Mouse (Mus musculus) induced T-regulatory cell, adult 2 months (primary cell): Measurements from ENCODE around the gene Cadm4.
"Not testable (repeated sequence)": the region's sequence is repeated elsewhere in the genome, so short reads cannot be mapped to it uniquely, and the experiment has no call there.

Source experiments
- DNase-seq: peaks from one replicate; pipeline ENCODE4 v3.0.0-alpha.2; 2012; ENCODE audit warnings: low read depth

Gene Cadm4

GRCm38 (mm10) chr7:24501492-24501891 is 19.7 kb downstream of the Cadm4 start:
- peak; percentile 44 for DNase-seq

DNA sequence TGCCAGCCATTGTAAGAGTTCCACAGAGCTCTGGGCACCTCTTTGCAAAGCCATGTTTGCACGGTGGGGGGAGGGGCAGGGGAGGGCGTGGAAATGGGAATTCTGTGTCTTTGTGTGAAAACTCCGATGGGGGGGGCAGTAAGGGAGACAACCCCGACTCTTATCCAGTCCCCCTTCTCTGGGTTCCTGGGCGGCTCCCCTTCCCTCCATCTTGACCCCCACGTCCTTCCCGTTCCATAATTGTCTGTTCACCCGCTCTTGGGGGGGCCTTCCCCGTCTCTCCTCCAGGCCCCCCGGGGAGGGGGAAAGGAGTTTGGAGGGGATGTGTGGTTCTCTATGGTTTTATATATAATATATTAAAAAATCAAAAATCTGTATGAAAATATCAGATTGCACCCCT is 22.2 kb downstream of the Cadm4 start:
- DNase-seq, result no peak

- no peak for DNase-seq
Measured at GRCm38 (mm10) chr7:24504868-24505267, 23.0 kb downstream of the Cadm4 start.

DNA sequence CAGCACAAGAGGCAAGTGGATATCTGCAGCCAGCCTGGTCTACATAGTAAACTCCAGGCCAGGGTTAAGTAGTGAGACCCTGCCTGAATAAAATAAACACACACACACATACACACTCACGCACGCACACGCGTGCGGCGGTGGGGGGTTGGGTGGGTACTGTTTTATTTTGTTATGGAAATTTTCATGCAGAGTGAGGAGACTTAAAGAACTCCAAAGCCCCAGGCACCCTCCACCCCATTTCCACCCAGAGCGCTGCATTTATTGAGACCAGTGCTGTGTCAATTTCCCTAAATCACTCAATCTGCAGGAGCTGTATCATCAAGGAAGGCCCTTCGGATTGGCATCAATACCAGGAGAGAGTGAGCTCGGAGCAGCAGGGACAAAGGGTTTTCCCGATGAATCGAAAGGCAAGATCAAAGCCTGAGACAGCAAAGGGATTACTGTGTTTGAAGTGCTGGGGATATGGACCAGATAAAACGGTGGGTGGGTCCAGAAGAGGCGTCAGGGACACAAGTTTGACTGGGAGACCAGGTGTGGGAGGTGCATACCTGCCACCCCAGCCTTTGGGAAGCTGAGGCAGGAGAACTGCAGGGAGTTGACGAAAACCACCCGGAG is 23.7 kb downstream of the Cadm4 start:
- DNase-seq, result no peak

DNA sequence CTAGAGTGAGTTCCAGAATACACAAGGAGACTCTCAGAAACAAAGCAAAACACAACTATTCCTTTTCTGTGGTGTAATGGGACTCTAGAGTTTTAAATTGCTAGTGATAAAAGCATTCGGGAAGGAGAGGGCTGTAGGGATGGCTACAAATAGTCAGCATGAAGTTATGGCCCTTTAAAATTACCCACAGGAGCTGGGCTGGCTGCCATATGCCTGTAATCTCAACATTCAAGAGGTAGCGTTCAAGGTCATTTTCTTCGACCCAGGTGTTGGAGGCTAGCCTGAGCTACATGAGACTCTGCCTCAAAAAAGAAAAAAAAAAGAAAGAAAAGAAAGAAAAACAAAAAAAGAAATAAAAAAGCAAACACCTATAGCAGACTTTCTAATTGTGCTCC is 24.2 kb downstream of the Cadm4 start:
- no peak for DNase-seq

DNA sequence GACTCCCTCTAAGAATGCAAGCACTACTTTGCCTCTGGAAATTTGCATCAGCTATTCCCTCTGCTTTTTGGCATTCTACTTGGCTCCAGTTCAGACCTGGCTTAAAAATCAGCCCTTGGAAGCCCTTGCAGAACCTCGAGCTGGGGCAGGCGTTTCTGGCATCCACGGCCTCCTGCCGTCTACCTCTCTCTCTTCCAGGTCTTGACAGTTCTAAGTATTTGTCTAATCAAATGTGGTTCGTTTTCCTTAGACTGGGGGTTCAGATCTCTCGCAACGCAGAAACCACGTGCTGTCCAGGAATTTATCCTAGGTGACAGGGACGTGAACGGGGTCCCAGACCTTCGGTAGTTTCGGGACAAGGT is 24.6 kb downstream of the Cadm4 start:
- no peak for DNase-seq

GRCm38 (mm10) chr7:24506838-24507725 is 25.3 kb downstream of the Cadm4 start, which contains the start of gene Zfp428:
Gene Zfp428 (plus strand): TSS chr7:24507006.
- peak; percentile 62 for DNase-seq

DNA sequence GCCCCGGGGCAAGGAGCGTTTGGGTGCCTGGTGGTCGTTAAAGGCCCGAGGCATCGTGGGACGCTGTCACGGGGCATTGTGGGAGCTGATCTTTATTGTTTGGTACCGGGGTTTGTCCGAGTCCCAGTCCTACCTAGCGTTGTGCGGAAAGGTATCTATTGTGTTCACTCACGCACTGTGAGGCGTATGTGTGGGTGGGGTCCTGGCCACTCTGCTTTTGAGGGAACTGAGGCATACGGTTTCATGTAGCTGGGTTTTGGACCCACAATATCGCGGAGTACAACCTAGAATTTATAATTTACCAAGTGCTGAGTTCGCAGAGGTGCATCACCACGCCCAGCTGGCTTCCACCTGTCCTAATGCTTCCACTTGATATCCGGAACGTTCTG is 25.9 kb downstream of the Cadm4 start:
- no peak for DNase-seq

DNA sequence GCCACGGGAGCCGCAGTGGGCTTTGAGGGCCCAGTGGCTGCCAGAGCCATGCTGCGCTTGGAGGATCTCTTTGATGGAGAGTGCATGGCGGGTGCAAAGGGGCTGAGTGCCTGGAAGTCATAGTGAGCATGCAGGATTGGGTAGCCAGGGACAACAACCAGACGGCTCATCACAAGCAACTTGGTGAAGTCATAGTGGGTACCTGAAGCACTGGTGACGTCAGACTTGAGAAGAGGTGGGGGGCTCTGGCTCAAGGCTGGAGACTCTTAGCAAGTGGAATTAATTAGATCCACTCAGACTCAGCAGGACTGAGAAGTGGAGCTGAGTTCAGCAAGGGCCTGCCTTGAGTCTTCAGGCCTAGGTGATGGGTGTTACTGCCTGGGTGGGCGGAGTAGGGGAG is 30.5 kb downstream of the Cadm4 start, which contains the start of gene AC161166.1:
Gene AC161166.1 (minus strand): TSS at position 101 of the 400 bp plus-strand sequence.
- no peak for DNase-seq

- peak; percentile 33 for DNase-seq
Measured at GRCm38 (mm10) chr7:24516319-24516718, 34.5 kb downstream of the Cadm4 start.

DNA sequence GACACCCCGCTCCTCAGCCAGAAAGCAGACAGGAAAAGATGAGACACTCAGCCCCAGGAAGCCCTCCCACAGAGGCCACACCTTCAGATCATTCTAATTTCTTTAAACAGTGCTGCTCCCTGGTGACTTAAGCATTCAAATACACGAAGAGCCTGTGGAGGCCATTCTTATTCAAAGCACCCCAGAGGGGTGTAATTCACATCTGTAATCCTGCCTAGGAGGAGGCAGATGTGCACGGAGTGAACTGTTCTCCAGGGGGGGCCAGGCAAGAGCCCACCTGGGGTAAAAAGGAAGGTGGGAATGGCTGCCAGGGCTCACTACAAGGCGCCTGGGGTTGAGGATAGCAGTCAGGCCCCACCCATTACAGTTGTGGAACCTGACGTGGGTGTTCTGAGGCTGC is 35.3 kb downstream of the Cadm4 start:
- peak; percentile 24 for DNase-seq

DNA sequence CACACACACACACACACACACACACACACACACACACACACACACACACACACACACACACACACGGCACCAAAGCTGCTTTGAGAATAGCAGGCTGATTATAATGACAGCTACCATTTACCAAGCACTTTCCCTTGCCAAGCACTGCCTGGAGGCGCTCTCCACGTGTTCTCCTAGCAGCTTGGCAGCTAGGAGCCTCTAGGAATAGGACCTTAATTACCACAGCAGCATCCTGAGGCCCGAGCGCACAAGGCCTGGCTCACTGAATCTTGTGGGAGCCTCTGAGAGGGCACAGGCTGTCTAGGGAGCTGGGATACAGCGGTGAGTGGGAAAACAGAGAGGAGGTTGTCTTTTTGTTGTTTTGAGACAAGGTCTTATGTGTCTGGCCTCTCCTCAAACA is 35.8 kb downstream of the Cadm4 start:
- no peak for DNase-seq

GRCm38 (mm10) chr7:24519130-24519529 is 37.3 kb downstream of the Cadm4 start:
- no peak for DNase-seq

- not testable (repeated sequence) for DNase-seq
Measured at GRCm38 (mm10) chr7:24520054-24520453, 38.2 kb downstream of the Cadm4 start.

- no peak for DNase-seq
Measured at GRCm38 (mm10) chr7:24522805-24523204, 41.0 kb downstream of the Cadm4 start.

DNA sequence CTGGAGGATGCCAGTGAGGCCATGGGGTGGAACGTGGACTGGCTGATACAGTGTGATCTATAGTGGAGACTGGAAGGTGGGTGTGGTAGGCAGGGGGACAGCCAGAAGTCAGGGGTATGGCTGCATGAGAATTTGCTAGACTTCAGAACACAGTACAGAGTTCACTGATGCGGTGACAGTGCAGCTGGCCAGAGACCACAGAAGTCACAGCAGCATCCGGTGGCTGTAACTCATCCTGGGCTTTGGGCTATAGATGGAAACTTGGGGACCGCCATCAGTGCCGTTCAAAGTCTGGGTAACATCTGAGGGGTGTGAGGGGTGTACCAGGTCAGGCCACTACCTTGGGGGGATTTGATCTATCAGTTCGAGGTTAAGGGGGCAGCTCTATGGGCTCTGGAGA is 41.9 kb downstream of the Cadm4 start:
- DNase-seq, result no peak

- no peak for DNase-seq
Measured at GRCm38 (mm10) chr7:24524978-24525377, 43.2 kb downstream of the Cadm4 start.

DNA sequence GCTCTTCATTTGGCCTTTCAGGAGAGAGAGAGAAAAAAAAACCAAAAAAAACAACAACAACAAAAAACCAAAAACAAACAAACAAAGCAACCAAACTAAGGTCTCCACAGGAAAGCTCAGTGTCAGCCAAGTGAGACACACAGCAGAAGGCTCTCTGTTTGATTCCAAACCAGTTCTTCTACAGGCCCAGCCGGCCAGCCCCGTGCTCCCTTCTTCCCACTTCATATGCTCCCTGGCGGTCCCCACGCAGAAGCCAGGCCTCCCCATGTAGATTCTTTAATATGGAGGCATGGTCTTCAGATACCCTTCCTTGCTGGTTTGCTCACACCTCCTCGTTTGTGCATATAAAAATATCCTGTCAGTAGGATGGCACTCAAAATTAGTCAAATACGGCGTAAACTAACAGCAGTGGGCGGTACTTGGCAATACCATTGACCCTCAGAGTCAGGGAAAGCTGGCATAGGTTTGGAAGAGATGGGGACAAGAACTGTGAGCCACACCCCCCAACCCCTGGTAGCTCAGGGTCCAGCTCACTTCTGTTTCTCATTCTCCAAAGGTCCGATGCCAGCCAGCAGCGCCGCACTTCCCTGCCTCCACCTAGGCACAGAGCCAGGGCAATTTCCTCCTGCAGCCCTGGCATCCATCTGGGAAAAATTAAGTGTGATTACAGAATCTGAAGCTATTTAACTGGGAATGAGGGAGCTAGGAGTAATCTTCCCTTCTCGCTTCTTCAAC is 44.0 kb downstream of the Cadm4 start:
- no peak for DNase-seq

DNA sequence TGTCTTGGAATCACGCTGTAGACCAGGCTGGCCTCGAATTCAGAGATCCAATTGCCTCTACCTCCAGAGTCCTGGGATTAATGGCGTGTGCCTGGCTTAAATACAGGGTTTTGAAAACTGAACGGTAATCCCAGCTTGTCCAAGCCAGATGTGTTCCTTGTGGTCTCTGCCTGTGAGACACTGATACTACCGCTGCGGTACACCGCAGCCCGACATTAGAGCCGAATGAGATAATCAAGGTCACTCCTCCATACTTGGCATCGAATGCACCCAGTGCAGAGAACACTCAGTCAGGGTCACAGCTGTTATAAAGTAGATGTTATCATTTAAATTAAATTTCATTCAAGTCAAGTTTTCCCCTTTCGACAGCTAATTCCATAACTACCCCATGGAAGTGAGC is 47.0 kb downstream of the Cadm4 start:
- no peak for DNase-seq

DNA sequence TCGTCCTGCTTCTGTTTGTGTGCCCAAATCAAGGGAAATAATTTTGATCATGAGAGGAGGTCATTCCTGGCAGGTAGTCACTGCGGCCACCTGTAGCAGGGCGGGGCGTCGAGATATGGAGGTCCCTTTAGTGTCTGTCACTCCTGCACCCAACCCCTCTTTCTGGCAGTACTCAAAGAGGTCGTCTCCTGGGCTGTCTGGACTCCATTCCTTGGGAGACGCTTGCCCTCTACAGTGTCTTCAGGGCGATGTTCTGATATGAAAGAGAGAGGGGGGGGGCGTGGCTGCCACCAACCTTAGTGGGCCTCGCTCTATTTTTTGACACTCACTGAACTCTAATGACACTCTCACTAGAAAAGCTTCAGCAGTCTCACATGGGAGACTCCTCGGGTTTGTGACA is 47.8 kb downstream of the Cadm4 start:
- no peak for DNase-seq

GRCm38 (mm10) chr7:24530062-24530931 is 48.5 kb downstream of the Cadm4 start, which contains the start of gene Irgq:
Gene Irgq (plus strand): TSS chr7:24530689.
- peak; percentile 100 for DNase-seq
